Mouse (Mus musculus): Measurements from ENCODE around the gene Pde9a. TPM values are rescaled to one million over a fixed set of nuclear protein-coding genes. Genes with fewer than 3 reads are reported as not detected.
A peak's percentile ranks its signal among the peaks of the same experiment; 100 is the strongest.
"Not testable (repeated sequence)": the region's sequence is repeated elsewhere in the genome, so short reads cannot be mapped to it uniquely, and the experiment has no call there.

Pde9a gene
- polyA plus RNA-seq, 1 experiment from 2014 or later, result 55.6 TPM

DNA sequence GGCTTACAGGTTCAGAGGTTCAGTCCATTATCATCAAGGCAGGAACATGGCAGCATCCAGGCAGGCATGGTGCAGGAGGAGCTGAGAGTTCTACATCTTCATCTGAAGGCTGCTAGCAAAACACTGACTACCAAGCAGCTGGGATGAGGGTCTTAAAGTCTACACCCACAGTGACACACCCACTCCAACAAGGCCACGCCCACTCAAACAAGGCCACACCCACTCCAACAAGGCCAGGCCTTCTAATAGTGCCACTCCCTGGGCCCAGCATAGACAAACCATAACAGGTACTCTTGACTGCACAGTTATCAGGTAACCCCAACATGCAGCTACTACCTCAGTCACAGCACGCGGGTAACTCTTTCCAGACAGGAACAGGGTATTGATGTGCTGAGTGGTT lies 31.3 kb upstream of the Pde9a start:
- H3K27ac ChIP-seq (ENCODE audit: low read length); H3K36me3 ChIP-seq (ENCODE audit: control insufficient read depth, insufficient read depth); H3K27me3 ChIP-seq (replicated peaks; ENCODE audit: control insufficient read depth, insufficient read depth, low read length); H3K9ac ChIP-seq (replicated peaks; ENCODE audit: low read depth, low read length); H3K4me2 ChIP-seq (ENCODE audit: low read length); ATAC-seq; H3K4me3 ChIP-seq (replicated peaks; ENCODE audit: low read length); H3K9me3 ChIP-seq (ENCODE audit: control insufficient read depth, low read length): not testable (repeated sequence)
- WGBS, result 68% methylated on average over 3 of the region's 3 CpGs
- H3K4me1 ChIP-seq (replicated peaks; ENCODE audit: control insufficient read depth, insufficient read depth, low read length), result peaks cover 12% of the 10 kb centered on the region

- H3K4me3 ChIP-seq (replicated peaks; ENCODE audit: low read length), result no peak overlapping the region
- H3K4me2 ChIP-seq (ENCODE audit: low read length), result no peak overlapping the region
- peaks cover 18% of the 10 kb centered on the region for H3K4me1 ChIP-seq (replicated peaks; ENCODE audit: control insufficient read depth, insufficient read depth, low read length)
- 36% methylated on average over 8 of the region's 8 CpGs for WGBS
- H3K27ac ChIP-seq (ENCODE audit: low read length), result peak overlapping the region; percentile 18; the same call in 1 of the 2 replicates
- H3K27me3 ChIP-seq (replicated peaks; ENCODE audit: control insufficient read depth, insufficient read depth, low read length), result no peaks in the 10 kb centered on the region
- no peaks in the 10 kb centered on the region for H3K9me3 ChIP-seq (ENCODE audit: control insufficient read depth, low read length)
- 0 out of 2 replicates have a peak overlapping the region, but pooled peaks have one; percentile 2 for H3K9ac ChIP-seq (replicated peaks; ENCODE audit: low read depth, low read length)
- no peak for ATAC-seq
- H3K36me3 ChIP-seq (ENCODE audit: control insufficient read depth, insufficient read depth), result no peaks in the 10 kb centered on the region
Measured at GRCm38 (mm10) chr17:31355792-31356502, 30.1 kb upstream of the Pde9a start.

DNA sequence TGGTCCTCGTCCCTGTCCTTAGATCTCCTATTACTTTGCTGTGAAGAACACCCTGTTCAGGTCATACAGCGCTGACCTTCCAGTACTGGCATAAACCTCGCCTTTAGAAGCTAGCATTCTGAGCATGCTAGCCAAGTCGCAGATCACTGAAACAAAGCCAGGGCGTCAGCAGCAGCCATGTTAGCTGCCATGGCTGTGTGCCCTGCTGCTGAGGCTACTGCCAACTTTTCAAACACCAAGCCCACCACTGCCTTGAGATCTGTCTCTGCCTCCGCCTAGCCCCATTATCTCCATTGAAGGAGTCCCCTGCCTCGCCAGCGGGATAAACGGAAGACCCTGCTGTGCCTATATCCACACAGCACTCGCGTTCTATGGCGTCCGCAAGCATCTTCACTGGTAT lies 25.4 kb upstream of the Pde9a start:
- peak; percentile 63 for ATAC-seq
- no peaks in the 10 kb centered on the region for H3K9me3 ChIP-seq (ENCODE audit: control insufficient read depth, low read length)
- no peak overlapping the region for H3K9ac ChIP-seq (replicated peaks; ENCODE audit: low read depth, low read length)
- no peaks in the 10 kb centered on the region for H3K27me3 ChIP-seq (replicated peaks; ENCODE audit: control insufficient read depth, insufficient read depth, low read length)
- no peak overlapping the region for H3K4me3 ChIP-seq (replicated peaks; ENCODE audit: low read length)
- WGBS, result 58% methylated on average over 13 of the region's 13 CpGs
- no peak overlapping the region for H3K27ac ChIP-seq (ENCODE audit: low read length)
- H3K4me1 ChIP-seq (replicated peaks; ENCODE audit: control insufficient read depth, insufficient read depth, low read length), result peaks cover 25% of the 10 kb centered on the region
- no peaks in the 10 kb centered on the region for H3K36me3 ChIP-seq (ENCODE audit: control insufficient read depth, insufficient read depth)
- no peak overlapping the region; the same call in 1 of the 2 replicates for H3K4me2 ChIP-seq (ENCODE audit: low read length)

GRCm38 (mm10) chr17:31365586-31366166 lies 20.3 kb upstream of the Pde9a start:
- WGBS, result 71% methylated on average over 5 of the region's 5 CpGs
- Histone ChIP-seq H3K4me3 (replicated peaks; ENCODE audit: low read length) (no peak overlapping the region), H3K36me3 (ENCODE audit: control insufficient read depth, insufficient read depth) (no peaks in the 10 kb centered on the region), H3K9me3 (ENCODE audit: control insufficient read depth, low read length) (no peaks in the 10 kb centered on the region), H3K27me3 (replicated peaks; ENCODE audit: control insufficient read depth, insufficient read depth, low read length) (no peaks in the 10 kb centered on the region), H3K27ac (ENCODE audit: low read length) (no peak overlapping the region), H3K9ac (replicated peaks; ENCODE audit: low read depth, low read length) (no peak overlapping the region), H3K4me2 (ENCODE audit: low read length) (no peak overlapping the region), H3K4me1 (replicated peaks; ENCODE audit: control insufficient read depth, insufficient read depth, low read length) (peaks cover 13% of the 10 kb centered on the region)
- ATAC-seq, result peak; percentile 50; the same call in 1 of the 2 replicates

- H3K4me1 ChIP-seq (replicated peaks; ENCODE audit: control insufficient read depth, insufficient read depth, low read length), result 0 out of 2 replicates have a peak, but pooled peaks cover 3% of the 10 kb centered on the region
- WGBS, result 82% methylated on average over 2 of the region's 2 CpGs
- no peak overlapping the region for H3K9ac ChIP-seq (replicated peaks; ENCODE audit: low read depth, low read length)
- H3K36me3 ChIP-seq (ENCODE audit: control insufficient read depth, insufficient read depth), result no peaks in the 10 kb centered on the region
- no peaks in the 10 kb centered on the region for H3K27me3 ChIP-seq (replicated peaks; ENCODE audit: control insufficient read depth, insufficient read depth, low read length)
- no peak overlapping the region for H3K27ac ChIP-seq (ENCODE audit: low read length)
- H3K9me3 ChIP-seq (ENCODE audit: control insufficient read depth, low read length), result no peaks in the 10 kb centered on the region; the same call in 1 of the 2 replicates
- no peak overlapping the region for H3K4me2 ChIP-seq (ENCODE audit: low read length)
- no peak for ATAC-seq
- no peak overlapping the region for H3K4me3 ChIP-seq (replicated peaks; ENCODE audit: low read length)
Measured at GRCm38 (mm10) chr17:31370221-31370620, 15.8 kb upstream of the Pde9a start.

- no peak overlapping the region for H3K9ac ChIP-seq (replicated peaks; ENCODE audit: low read depth, low read length)
- no peak overlapping the region for H3K4me3 ChIP-seq (replicated peaks; ENCODE audit: low read length)
- no peaks in the 10 kb centered on the region for H3K36me3 ChIP-seq (ENCODE audit: control insufficient read depth, insufficient read depth)
- no peaks in the 10 kb centered on the region for H3K27me3 ChIP-seq (replicated peaks; ENCODE audit: control insufficient read depth, insufficient read depth, low read length)
- peak; percentile 63; the same call in 1 of the 2 replicates for ATAC-seq
- no peak overlapping the region for H3K27ac ChIP-seq (ENCODE audit: low read length)
- no peak overlapping the region for H3K4me2 ChIP-seq (ENCODE audit: low read length)
- H3K9me3 ChIP-seq (ENCODE audit: control insufficient read depth, low read length), result no peaks in the 10 kb centered on the region; the same call in 1 of the 2 replicates
- no peaks in the 10 kb centered on the region for H3K4me1 ChIP-seq (replicated peaks; ENCODE audit: control insufficient read depth, insufficient read depth, low read length)
Measured at GRCm38 (mm10) chr17:31370931-31371330, 15.1 kb upstream of the Pde9a start.

DNA sequence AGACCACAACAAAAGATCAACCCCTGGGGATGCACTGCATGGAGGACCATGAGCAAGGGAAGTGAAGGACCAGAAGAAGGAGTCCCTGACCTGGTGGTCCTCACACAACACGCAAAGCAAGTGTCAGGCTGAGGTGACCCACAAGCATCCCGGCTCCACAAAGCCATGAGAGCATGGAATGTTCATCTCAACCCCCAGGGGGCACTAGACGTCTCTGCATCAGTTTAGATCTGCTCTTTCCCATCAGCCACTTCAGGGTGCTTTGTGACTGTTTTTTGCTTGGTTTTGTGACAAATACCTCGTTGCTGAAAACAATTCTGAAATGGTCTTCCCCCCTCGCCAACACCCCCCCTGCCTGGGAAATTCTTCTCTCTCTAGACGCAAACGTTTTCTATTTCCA lies 8.0 kb upstream of the Pde9a start:
- ATAC-seq, result no peak; the same call in none of the 2 replicates
- Histone ChIP-seq H3K9me3 (ENCODE audit: control insufficient read depth, low read length) (no peaks in the 10 kb centered on the region; the same call in 1 of the 2 replicates), H3K27ac (ENCODE audit: low read length) (no peak overlapping the region), H3K36me3 (ENCODE audit: control insufficient read depth, insufficient read depth) (no peaks in the 10 kb centered on the region), H3K27me3 (replicated peaks; ENCODE audit: control insufficient read depth, insufficient read depth, low read length) (no peaks in the 10 kb centered on the region), H3K4me2 (ENCODE audit: low read length) (peak overlapping the region; percentile 4), H3K4me3 (replicated peaks; ENCODE audit: low read length) (no peak overlapping the region), H3K4me1 (replicated peaks; ENCODE audit: control insufficient read depth, insufficient read depth, low read length) (peaks cover 7% of the 10 kb centered on the region), H3K9ac (replicated peaks; ENCODE audit: low read depth, low read length) (peak overlapping the region; percentile 14; the same call in 1 of the 2 replicates)
- 4% methylated on average over 7 of the region's 7 CpGs for whole genome bisulfite sequencing

DNA sequence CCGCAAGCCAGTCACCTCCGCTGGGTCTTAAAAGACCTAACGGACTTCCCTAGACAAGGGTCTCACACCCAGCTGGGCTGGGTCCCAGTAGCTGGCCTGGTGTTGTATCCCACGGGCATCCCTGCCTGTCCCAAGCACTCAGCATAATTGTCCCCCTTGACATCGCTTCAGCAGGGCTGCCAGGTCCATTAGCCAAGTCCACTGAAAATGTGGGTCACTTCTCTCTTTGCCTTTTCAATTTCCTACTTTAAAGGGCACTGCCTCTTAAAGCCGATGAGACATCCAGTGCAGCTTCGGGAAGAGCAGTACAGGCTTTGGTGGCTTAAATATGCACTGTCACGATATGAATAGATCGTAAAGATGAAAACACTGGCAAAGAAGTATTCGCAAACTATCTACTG lies 7.6 kb upstream of the Pde9a start:
- Histone ChIP-seq H3K27ac (ENCODE audit: low read length) (no peak overlapping the region), H3K4me1 (replicated peaks; ENCODE audit: control insufficient read depth, insufficient read depth, low read length) (peaks cover 7% of the 10 kb centered on the region), H3K4me2 (ENCODE audit: low read length) (peak overlapping the region; percentile 4), H3K9ac (replicated peaks; ENCODE audit: low read depth, low read length) (peak overlapping the region; percentile 14; the same call in 1 of the 2 replicates), H3K4me3 (replicated peaks; ENCODE audit: low read length) (no peak overlapping the region), H3K36me3 (ENCODE audit: control insufficient read depth, insufficient read depth) (no peaks in the 10 kb centered on the region), H3K9me3 (ENCODE audit: control insufficient read depth, low read length) (no peaks in the 10 kb centered on the region; the same call in 1 of the 2 replicates), H3K27me3 (replicated peaks; ENCODE audit: control insufficient read depth, insufficient read depth, low read length) (no peaks in the 10 kb centered on the region)
- 0 out of 2 replicates have a peak, but pooled peaks have one; percentile 43 for ATAC-seq
- 59% methylated on average over 10 of the region's 10 CpGs for whole genome bisulfite sequencing

DNA sequence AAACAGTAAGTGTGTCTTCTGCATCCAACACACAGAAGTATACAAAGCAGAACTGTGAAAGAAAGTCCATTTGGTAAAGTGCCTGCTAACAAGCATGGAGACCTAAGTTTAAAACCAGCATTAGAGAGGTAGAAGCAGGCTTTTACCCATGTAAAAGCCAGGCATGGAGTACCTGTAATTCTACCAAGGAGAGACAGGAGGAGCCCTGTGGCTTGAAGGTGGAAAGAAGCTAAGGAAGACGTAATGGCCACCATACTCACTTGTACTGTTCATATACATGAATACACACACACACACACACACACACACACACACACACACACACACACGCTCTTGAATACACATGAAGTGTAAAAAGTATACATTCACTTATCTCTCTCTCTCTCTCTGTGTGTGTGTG lies 6.9 kb upstream of the Pde9a start:
- Histone ChIP-seq H3K4me2 (ENCODE audit: low read length) (no peak overlapping the region), H3K9me3 (ENCODE audit: control insufficient read depth, low read length) (no peaks in the 10 kb centered on the region; the same call in 1 of the 2 replicates), H3K27me3 (replicated peaks; ENCODE audit: control insufficient read depth, insufficient read depth, low read length) (no peaks in the 10 kb centered on the region), H3K36me3 (ENCODE audit: control insufficient read depth, insufficient read depth) (no peaks in the 10 kb centered on the region), H3K9ac (replicated peaks; ENCODE audit: low read depth, low read length) (no peak overlapping the region), H3K4me1 (replicated peaks; ENCODE audit: control insufficient read depth, insufficient read depth, low read length) (peaks cover 7% of the 10 kb centered on the region), H3K27ac (ENCODE audit: low read length) (no peak overlapping the region), H3K4me3 (replicated peaks; ENCODE audit: low read length) (no peak overlapping the region)
- 72% methylated on average over 2 of the region's 2 CpGs for WGBS
- no peak for ATAC-seq

Data from forebrain, embryonic 16.5 days (tissue).